Mouse (Mus musculus): ENCODE measurements around the gene Astl. TPM values are rescaled to one million over a fixed set of nuclear protein-coding genes. Genes with fewer than 3 reads are reported as not detected.

The Astl gene
- polyA plus RNA-seq, 1 experiment from 2014 or later, result not detected

- in situ Hi-C loops (cut with MboI; ENCODE audit: low pct_unique_long_range_greater_than_20kb), result no loop called here
- H3K27me3 ChIP-seq, result no peaks in the 10 kb centered on the region
- TF ChIP-seq CTCF (IDR thresholded peaks at IDR 0.05), result no peak
- ChIA-PET CTCF (interaction anchor here (1.1 to 1.8 kb wide), 4 partner anchors 8 to 57 kb away, joined by 3 to 5 read pairs (median 3); no protein-coding TSS in a partner anchor), POLR2A (interaction anchor here (0.6 kb wide), 1 partner anchor 166 kb away, joined by 3 read pairs; no protein-coding TSS in a partner anchor)
- no peak for DNase-seq (ENCODE audit: low read depth, low spot score)
- no peak for ATAC-seq
Observed at GRCm38 (mm10) chr2:127322671-127323285, 15.7 kb upstream of the Astl start.

DNA sequence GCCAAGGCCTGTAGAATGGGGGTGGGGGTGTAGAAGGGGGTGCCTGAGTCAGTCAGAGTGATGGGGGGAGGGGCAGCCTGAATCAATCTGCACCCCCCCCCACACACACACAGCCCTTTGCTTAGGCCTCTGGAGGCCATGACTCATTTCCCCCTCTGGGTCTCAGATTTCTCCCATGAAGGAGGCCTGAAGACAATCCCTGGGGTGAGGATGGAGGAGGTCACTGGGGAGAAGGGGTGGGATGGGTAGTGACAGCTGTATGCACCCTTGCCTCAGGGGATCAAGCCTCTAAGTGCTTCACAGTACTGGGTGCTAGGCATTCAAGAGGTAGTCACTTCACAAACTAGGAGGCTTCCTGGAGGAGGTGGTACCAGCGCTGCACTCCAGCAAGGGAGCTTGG lies 14.8 kb upstream of the Astl start:
- DNase-seq (ENCODE audit: low read depth, low spot score), result no peak
- POLR2A ChIA-PET, result interaction anchor here (0.6 to 0.7 kb wide), 3 partner anchors 9 to 167 kb away, joined by 3 read pairs; partner anchors contain the start of gene Dusp2
- no peak for TF ChIP-seq CTCF (IDR thresholded peaks at IDR 0.05)
- H3K27me3 ChIP-seq, result no peaks in the 10 kb centered on the region
- in situ Hi-C loops (cut with MboI; ENCODE audit: low pct_unique_long_range_greater_than_20kb), result no loop called here
- CTCF ChIA-PET, result interaction anchor here (0.8 to 1.1 kb wide), 2 partner anchors 9 to 72 kb away, joined by 3 read pairs; no protein-coding TSS in a partner anchor
- no peak for ATAC-seq

DNA sequence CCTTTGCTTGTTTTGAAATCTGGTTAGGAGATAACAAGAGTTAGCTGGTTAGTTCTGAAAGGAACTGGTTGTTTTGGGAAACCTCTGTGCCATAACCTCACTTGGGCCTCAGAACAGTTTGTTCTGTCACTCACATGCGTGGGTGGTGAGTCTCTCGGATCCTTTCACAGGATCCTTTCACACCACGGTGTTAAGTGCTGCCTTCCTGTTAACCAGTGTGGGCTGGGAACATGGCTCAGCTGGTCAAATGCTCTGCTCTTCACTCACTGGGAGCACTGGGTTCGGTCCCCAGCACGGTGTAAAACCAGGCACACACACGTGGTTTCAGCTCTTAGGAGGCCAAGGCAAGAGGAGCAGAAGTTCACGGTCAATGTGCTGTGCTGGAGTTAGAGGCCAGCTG lies 14.0 kb upstream of the Astl start:
- ATAC-seq (no peak), DNase-seq (ENCODE audit: low read depth, low spot score) (no peak)
- CTCF ChIA-PET, result interaction anchor here (0.6 to 0.8 kb wide), 2 partner anchors 73 to 1684 kb away, joined by 3 read pairs; no protein-coding TSS in a partner anchor
- POLR2A ChIA-PET, result interaction anchor here (0.6 kb wide), 2 partner anchors 8 to 18 kb away, joined by 3 read pairs; no protein-coding TSS in a partner anchor
- H3K27me3 ChIP-seq, result no peaks in the 10 kb centered on the region
- TF ChIP-seq CTCF (IDR thresholded peaks at IDR 0.05), result no peak
- in situ Hi-C loops (cut with MboI; ENCODE audit: low pct_unique_long_range_greater_than_20kb), result no loop called here

DNA sequence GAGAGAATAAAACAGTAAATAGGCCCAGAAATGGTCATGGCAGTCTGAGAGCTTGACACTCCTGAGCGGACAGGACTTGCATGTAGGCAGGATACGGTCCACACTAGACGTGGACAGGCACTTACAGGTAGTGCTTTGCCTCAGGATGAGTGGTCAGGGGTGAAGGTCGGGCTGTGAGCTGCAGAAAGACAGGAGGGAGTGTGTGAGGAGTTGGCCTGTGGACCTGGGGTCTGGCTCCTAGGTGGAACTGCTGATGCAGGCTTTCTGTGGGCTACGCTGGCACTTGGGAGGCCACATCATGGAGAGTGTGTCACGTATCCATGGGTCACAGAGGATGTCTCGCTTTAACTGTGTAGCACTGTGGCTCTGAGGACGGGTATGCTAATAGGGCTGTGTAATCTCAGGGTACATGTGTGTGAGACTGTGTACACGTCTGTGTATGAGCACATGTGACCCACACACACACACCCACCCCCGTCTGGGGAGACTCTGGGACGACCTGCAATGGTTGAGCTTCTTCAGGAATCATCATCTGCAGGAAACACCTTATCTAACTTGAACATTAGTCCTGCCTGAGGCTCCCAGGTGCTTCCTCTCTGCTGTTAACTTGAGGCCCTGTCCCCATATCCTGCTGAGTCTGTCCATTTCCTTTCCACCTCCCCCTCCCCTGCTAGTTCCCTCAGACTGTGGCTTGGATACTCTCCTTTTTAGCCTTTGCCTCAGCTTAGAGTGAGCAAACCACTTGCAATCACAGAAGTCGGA lies 10.2 kb upstream of the Astl start:
- in situ Hi-C loops (cut with MboI; ENCODE audit: low pct_unique_long_range_greater_than_20kb), result no loop called here
- TF ChIP-seq CTCF (IDR thresholded peaks at IDR 0.05), result no peak
- CTCF ChIA-PET, result interaction anchor here (1.0 kb wide), 1 partner anchor 15 kb away, joined by 3 read pairs; no protein-coding TSS in a partner anchor
- DNase-seq (ENCODE audit: low read depth, low spot score), result no peak
- no peaks in the 10 kb centered on the region for H3K27me3 ChIP-seq
- no peak for ATAC-seq
- POLR2A ChIA-PET, result no interaction called here

DNA sequence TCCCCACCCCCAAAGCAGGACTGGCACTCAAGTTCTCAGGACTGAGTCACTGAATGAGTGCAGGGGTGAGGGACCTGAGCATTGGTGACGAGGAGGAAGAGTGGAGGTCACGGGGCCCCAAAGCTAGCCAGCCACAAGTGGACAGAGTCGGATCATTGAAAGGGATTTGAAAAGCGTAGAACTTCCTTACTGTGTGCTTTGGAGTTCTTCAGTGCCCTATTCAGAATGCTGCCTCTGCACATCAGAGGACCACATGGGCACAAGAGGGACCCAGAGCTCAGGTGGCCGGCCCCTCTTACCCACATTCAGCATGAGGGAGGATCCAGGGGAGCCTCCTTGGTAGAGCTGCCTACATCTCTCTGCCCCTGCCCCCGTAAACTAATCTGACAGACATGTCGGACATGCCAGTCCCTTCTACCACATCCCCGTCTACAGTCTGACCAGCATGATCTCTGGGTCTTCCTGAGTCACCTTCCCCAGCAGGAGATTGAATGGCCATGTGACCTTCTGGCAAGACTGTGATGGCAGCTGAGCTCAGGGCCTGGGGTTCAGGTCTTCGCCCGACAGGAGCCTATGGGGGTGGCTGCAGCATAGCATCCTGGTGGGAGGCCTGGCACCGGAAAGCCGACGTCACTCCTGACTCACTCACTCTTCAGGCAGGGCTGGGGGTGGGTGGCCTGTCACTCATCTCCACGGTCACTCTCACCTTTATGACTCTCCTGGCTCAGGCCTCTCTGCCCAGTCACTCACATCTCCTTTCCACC lies 5.5 kb upstream of the Astl start:
- in situ Hi-C loops (cut with MboI; ENCODE audit: low pct_unique_long_range_greater_than_20kb), result no loop called here
- ATAC-seq, result no peak
- H3K27me3 ChIP-seq, result no peaks in the 10 kb centered on the region
- CTCF ChIA-PET, result interaction anchor here (1.2 kb wide), 1 partner anchor 29 kb away, joined by 3 read pairs; the partner anchor contains the start of gene Adra2b
- POLR2A ChIA-PET, result interaction anchor here (1.0 kb wide), 1 partner anchor 9 kb away, joined by 3 read pairs; no protein-coding TSS in a partner anchor
- no peak for TF ChIP-seq CTCF (IDR thresholded peaks at IDR 0.05)
- peak; percentile 57 for DNase-seq (ENCODE audit: low read depth, low spot score)

DNA sequence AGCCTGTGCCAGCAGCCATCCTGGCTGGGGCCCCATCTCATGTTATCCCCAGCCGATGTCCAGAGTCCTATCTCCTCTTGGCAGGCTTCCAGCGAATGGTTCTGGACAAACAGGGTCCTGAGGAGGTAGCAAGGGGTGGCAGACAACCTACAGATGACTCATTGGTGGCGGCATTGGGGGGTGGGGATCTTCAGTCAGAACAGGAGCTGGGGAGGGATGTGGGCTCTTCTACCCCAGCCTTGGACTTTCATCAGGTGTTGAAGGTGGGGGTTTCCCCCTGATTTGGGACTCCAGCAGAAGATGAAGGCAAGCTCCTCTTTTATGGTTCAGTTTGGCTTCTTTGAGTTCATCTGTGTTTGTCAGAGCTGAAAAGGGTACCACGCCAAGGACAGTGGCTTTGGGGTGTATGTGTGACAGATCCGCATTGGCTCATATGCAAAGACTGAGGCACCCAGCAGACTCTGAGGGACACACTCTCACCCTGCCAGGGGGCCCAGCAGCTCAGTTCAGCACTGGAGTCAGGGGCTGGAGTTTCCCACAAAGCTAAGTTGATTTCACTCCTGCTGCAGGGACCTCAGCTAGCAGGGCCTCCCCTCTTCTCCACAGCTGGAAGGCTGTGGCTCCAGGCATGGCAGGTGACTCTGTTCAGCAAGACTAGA lies 4.4 kb upstream of the Astl start:
- no peak for DNase-seq (ENCODE audit: low read depth, low spot score)

GRCm38 (mm10) chr2:127335078-127335541 lies 3.3 kb upstream of the Astl start:
- CTCF ChIA-PET, result interaction anchor here (0.9 kb wide), 1 partner anchor 25 kb away, joined by 3 read pairs; no protein-coding TSS in a partner anchor
- in situ Hi-C loops (cut with MboI; ENCODE audit: low pct_unique_long_range_greater_than_20kb), result no loop called here
- POLR2A ChIA-PET, result interaction anchor here (0.9 to 1.6 kb wide), 2 partner anchors 27 to 30 kb away, joined by 3 to 5 read pairs; no protein-coding TSS in a partner anchor
- DNase-seq (ENCODE audit: low read depth, low spot score) (no peak), ATAC-seq (no peak)
- no peak for TF ChIP-seq CTCF (IDR thresholded peaks at IDR 0.05)
- H3K27me3 ChIP-seq, result no peaks in the 10 kb centered on the region

More for the DNA sequence above, 4.4 kb upstream of the Astl start:
- ChIA-PET POLR2A (interaction anchor here (0.7 kb wide), 1 partner anchor 27 kb away, joined by 3 read pairs; no protein-coding TSS in a partner anchor), CTCF (no interaction called here)
- in situ Hi-C loops (cut with MboI; ENCODE audit: low pct_unique_long_range_greater_than_20kb), result no loop called here
- TF ChIP-seq CTCF (IDR thresholded peaks at IDR 0.05), result no peak
- H3K27me3 ChIP-seq, result no peaks in the 10 kb centered on the region
- no peak for ATAC-seq

DNA sequence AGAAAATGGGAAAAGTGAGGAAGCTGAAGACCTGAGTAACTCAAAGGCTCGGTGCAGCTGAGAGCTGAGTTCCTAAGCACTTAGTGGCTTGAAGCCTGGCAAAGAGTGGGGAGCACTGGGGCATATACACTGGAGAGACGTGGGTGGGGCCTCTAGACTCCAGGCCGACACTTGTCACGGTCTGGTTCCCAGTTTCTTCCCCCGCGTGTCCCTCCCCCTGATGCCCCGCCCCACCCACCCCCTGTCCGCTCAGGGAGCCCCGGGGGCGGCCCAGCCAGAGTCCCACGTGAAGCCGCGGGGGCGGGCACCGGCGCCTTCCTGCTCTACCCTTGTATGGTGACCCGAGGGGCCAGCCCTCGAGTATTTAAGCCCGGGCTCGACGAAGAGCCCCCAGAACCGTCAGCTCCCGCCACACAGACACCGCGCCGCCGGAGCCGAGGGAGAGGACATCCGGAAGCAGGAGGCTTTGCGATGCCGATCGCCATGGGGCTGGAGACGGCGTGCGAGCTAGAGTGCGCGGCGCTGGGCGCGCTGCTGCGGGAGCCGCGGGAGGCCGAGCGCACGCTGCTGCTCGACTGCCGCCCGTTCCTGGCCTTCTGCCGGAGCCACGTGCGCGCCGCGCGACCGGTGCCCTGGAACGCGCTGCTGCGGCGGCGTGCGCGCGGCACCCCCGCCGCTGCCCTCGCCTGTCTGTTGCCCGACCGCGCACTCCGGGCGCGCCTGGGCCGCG lies 2.5 kb upstream of the Astl start, which contains the start of gene Dusp2:
TSS of gene Dusp2 (plus strand) at position 393 of the 730 bp plus-strand sequence.
- POLR2A ChIA-PET, result interaction anchor here (0.9 to 1.6 kb wide), 4 partner anchors 12 to 31 kb away, joined by 3 to 5 read pairs (median 3); no protein-coding TSS in a partner anchor
- TF ChIP-seq CTCF (IDR thresholded peaks at IDR 0.05), result no peak
- DNase-seq (ENCODE audit: low read depth, low spot score), result peak; percentile 73
- H3K27me3 ChIP-seq, result no peaks in the 10 kb centered on the region
- ATAC-seq, result peak; percentile 66
- CTCF ChIA-PET, result interaction anchor here (0.9 to 1.6 kb wide), 3 partner anchors 22 to 84 kb away, joined by 3 to 5 read pairs (median 5); no protein-coding TSS in a partner anchor
- in situ Hi-C loops (cut with MboI; ENCODE audit: low pct_unique_long_range_greater_than_20kb), result no loop called here

GRCm38 (mm10) chr2:127336497-127336832 lies 2.0 kb upstream of the Astl start:
- POLR2A ChIA-PET, result interaction anchor here (0.9 to 1.6 kb wide), 4 partner anchors 13 to 66 kb away, joined by 3 to 6 read pairs (median 3); partner anchors contain the start of gene Stard7
- ATAC-seq (no peak), DNase-seq (ENCODE audit: low read depth, low spot score) (no peak)
- CTCF ChIA-PET, result interaction anchor here (1.5 to 1.6 kb wide), 2 partner anchors 22 to 85 kb away, joined by 5 read pairs; no protein-coding TSS in a partner anchor
- TF ChIP-seq CTCF (IDR thresholded peaks at IDR 0.05), result no peak
- in situ Hi-C loops (cut with MboI; ENCODE audit: low pct_unique_long_range_greater_than_20kb), result no loop called here
- H3K27me3 ChIP-seq, result no peaks in the 10 kb centered on the region
